In the genomic region with DNA sequence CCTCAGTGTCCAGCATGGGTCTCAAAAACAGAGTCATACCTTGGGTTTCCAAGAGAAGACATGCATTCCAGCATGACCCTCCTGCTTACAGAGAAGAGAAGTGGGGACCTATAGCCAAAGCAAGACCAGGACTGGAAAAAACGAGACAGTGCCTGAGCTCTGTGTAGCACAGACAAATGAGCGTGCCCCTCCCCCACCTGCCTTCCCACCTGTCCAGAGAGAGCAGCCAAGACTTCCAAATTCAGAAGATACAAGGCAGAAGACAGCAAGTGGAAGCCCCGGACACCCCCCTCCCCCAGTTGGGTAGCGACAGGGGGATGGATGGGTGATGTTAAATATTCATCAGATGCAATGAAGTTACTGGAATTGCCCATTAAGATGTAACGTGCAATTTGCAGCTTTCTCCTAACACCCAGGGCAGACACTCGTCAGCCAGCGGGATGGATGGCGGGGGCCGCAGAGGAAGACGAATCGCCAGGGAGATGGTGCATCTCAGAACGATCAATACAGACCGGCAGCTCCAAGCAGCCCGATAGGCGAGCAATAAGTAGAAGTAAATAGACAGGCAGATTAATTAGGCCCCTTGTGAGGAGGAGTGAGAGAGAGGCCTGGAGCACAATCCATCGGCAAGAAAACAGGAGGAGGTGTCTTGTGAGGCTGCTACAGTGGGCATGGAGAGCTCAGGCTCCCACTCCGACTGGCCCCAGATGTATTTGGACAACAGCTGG, we compare ENCODE assay signal across 10 mouse cellular contexts. TPM values are rescaled to one million over a fixed set of nuclear protein-coding genes. Genes with fewer than 3 reads are reported as not detected.
DNase-seq lines count a peak whose midpoint lies in the region; ATAC-seq and TF ChIP-seq lines count a peak whose summit lies in the region.
"Had no signal": no experiment of that assay in that cellular context is flagged by ENCODE, and none has a peak within 500 bp of the region (broad histone marks: within the 10 kb centered on the region; RNA-seq: fewer than 3 reads in every experiment).

No protein-coding gene starts in this region.

- H3K4me2 ChIP-seq in forebrain, postnatal 0 days (ENCODE audit: low read depth), result peak overlapping the region; percentile 31
- H3K4me2 ChIP-seq in midbrain, embryonic 11.5 days, result 0 out of 2 replicates have a peak overlapping the region, but pooled peaks have one; percentile 2
- H3K4me2 ChIP-seq: kidney, embryonic 15.5 days had no signal

- H3K4me3 ChIP-seq in forebrain, postnatal 0 days (ENCODE audit: low read depth, low read length), result no peak overlapping the region
- H3K4me3 ChIP-seq in midbrain, embryonic 11.5 days (ENCODE audit: low read depth, low read length), result no peak overlapping the region
- H3K4me3 ChIP-seq: kidney, embryonic 15.5 days had no signal

- peaks cover 55% of the 10 kb centered on the region for H3K4me1 ChIP-seq in forebrain, postnatal 0 days (ENCODE audit: insufficient read depth)
- H3K4me1 ChIP-seq in midbrain, embryonic 11.5 days (ENCODE audit: control insufficient read depth, insufficient read depth, low read length), result peaks cover 29% of the 10 kb centered on the region

- WGBS in forebrain, postnatal 0 days, result 13% methylated on average over 17 of the region's 17 CpGs
- WGBS in midbrain, embryonic 11.5 days, result 32% methylated on average over 17 of the region's 17 CpGs

- H3K9ac ChIP-seq in forebrain, postnatal 0 days, result peak overlapping the region; percentile 33
- peak overlapping the region; percentile 25; the same call in 1 of the 2 replicates for H3K9ac ChIP-seq in midbrain, embryonic 11.5 days (ENCODE audit: low read length)
- H3K9ac ChIP-seq: kidney, embryonic 15.5 days; liver, postnatal 0 days had no signal

- peak; percentile 14; the same call in 1 of the 2 replicates for ATAC-seq in forebrain, postnatal 0 days
- peak; percentile 69 for ATAC-seq in midbrain, embryonic 11.5 days (ENCODE audit: low FRiP score)
- ATAC-seq: liver, postnatal 0 days had no signal

- H3K27me3 ChIP-seq in forebrain, postnatal 0 days (ENCODE audit: insufficient read depth, low read length), result no peaks in the 10 kb centered on the region
- peaks cover 2% of the 10 kb centered on the region for H3K27me3 ChIP-seq in midbrain, embryonic 11.5 days (ENCODE audit: control insufficient read depth, insufficient read depth, low read length)

- H3K9me3 ChIP-seq in forebrain, postnatal 0 days (ENCODE audit: low read length), result no peaks in the 10 kb centered on the region
- H3K9me3 ChIP-seq in midbrain, embryonic 11.5 days (ENCODE audit: control insufficient read depth, low read length), result no peaks in the 10 kb centered on the region
- H3K9me3 ChIP-seq: kidney, embryonic 15.5 days had no signal

- peak; percentile 67 for DNase-seq in brain, adult 2 months (ENCODE audit: low read depth, low spot score)
- peak; percentile 76 to 87 for DNase-seq in cerebellum, postnatal 25 days
- DNase-seq in forebrain, postnatal 0 days, result no peak
- DNase-seq in midbrain, embryonic 11.5 days (ENCODE audit: low spot score, missing footprints), result peak; percentile 81
- DNase-seq in heart, adult 11 months, result no peak
- no peak for DNase-seq in gastrocnemius, postnatal 25 days
- DNase-seq in layer of hippocampus, postnatal 10 days (ENCODE audit: low spot score in 2 of 2), result no peak
- DNase-seq in kidney, postnatal 10 days, result no peak
- DNase-seq: liver, postnatal 0 days had no signal

- H3K36me3 ChIP-seq in forebrain, postnatal 0 days (ENCODE audit: insufficient read depth), result no peaks in the 10 kb centered on the region
- no peaks in the 10 kb centered on the region for H3K36me3 ChIP-seq in midbrain, embryonic 11.5 days (ENCODE audit: control insufficient read depth, insufficient read depth, low read length)
- H3K36me3 ChIP-seq: kidney, embryonic 15.5 days had no signal

- H3K27ac ChIP-seq in forebrain, postnatal 0 days (ENCODE audit: low read depth, low read length), result peak overlapping the region; percentile 87
- H3K27ac ChIP-seq in midbrain, embryonic 11.5 days (ENCODE audit: low read depth, low read length), result peak overlapping the region; percentile 77
- H3K27ac ChIP-seq: kidney, embryonic 15.5 days had no signal

- TF ChIP-seq CTCF in forebrain, postnatal 0 days (IDR thresholded peaks at IDR 0.05; ENCODE audit: low read depth), result no peak

RNA-seq across cellular contexts. Expression of a gene that starts 30.1 kb away (rescaled TPM):
- 18.5 and 25.6 TPM in 2 replicates for total RNA-seq in forebrain, postnatal 0 days (2014; rRNA removed)
- polyA plus RNA-seq in forebrain, postnatal 0 days (2015; fragmentation: Nextera tagmentation; extraction: Ambion mirVana), result 13.2 and 16.9 TPM in 2 replicates
- 13.9 and 14.9 TPM in 2 replicates for polyA plus RNA-seq in midbrain, embryonic 11.5 days (2014; fragmentation: Nextera tagmentation; extraction: Ambion mirVana)
- 10 to 100 TPM; 12.9 to 13.3 TPM for total RNA-seq in gastrocnemius, postnatal 25 days (2021)
- 10 to 100 TPM; 15.7 to 16.3 TPM for total RNA-seq in layer of hippocampus, postnatal 10 days (2021)

RNA-seq across cellular contexts. Expression of a gene that starts 46.3 kb away (rescaled TPM):
- total RNA-seq in forebrain, postnatal 0 days (2014; rRNA removed), result 4.5 and 5.6 TPM in 2 replicates
- 4.9 and 9.5 TPM in 2 replicates for polyA plus RNA-seq in forebrain, postnatal 0 days (2015; fragmentation: Nextera tagmentation; extraction: Ambion mirVana)
- 6.1 and 6.4 TPM in 2 replicates for polyA plus RNA-seq in midbrain, embryonic 11.5 days (2014; fragmentation: Nextera tagmentation; extraction: Ambion mirVana)
- total RNA-seq in gastrocnemius, postnatal 25 days (2021), result 10 to 100 TPM; 19.0 to 27.8 TPM
- 10 to 100 TPM; 23.4 to 25.7 TPM for total RNA-seq in layer of hippocampus, postnatal 10 days (2021)

Comparison
In these comparisons a context has a peak if more than half of its experiments do, and no peak if none do; other contexts are left out.
1. DNase-seq: peak in brain, adult 2 months (single experiment), cerebellum, postnatal 25 days (2 of 2) and midbrain, embryonic 11.5 days (single experiment); none in forebrain, postnatal 0 days (single experiment), heart, adult 11 months (single experiment), gastrocnemius, postnatal 25 days (single experiment), layer of hippocampus, postnatal 10 days (0 of 2) and kidney, postnatal 10 days (single experiment).